Mouse (Mus musculus) gastrocnemius, postnatal 10 days (tissue): ENCODE results near the gene Olfr1056. TPM values are rescaled to one million over a fixed set of nuclear protein-coding genes. Genes with fewer than 3 reads are reported as not detected.
"Not testable (repeated sequence)": the region's sequence is repeated elsewhere in the genome, so short reads cannot be mapped to it uniquely, and the experiment has no call there.

Experiments
- DNase-seq: peaks from one replicate; pipeline ENCODE4 v3.0.0; 2021; ENCODE audit warnings: mixed read lengths
- long read RNA-seq, 2 experiments: library from polyadenylated mRNA; stranded (forward); transcript quantifications; one replicate each; pipeline ENCODE4 v2.0.0; 2021
- total RNA-seq, 2 experiments: library from RNA; stranded (reverse); gene quantifications; 2 replicates each; pipeline ENCODE4 v1.2.3; 2021

The Olfr1056 gene
- total RNA-seq, result not detected
- long read RNA-seq, experiment 1, result 0 reads
- long read RNA-seq, experiment 2, result 0 reads

DNA sequence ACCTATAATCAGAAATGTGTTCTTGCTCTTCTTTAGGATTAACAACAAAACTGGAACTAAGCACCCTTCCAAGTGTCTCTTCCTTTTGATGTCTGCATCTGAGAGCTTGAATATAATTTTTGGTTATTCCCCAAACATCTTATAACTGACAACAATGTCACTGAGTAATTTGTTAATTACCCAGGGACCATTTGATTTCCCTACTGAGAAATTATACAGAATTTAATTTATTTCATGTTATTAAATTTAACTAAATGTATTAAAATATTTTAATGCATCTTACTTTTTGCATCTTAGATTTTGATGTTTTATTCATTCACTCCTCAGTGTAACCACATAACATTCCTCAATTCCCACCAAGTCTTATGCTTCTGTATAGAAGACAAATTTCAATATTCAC lies at the start of gene Olfr1056:
TSS of gene Olfr1056 (minus strand) at position 101 of the 400 bp plus-strand sequence.
- no peak for DNase-seq

GRCm38 (mm10) chr2:86395114-86395513 lies 32.8 kb upstream of the Olfr1056 start:
- no peak for DNase-seq

DNA sequence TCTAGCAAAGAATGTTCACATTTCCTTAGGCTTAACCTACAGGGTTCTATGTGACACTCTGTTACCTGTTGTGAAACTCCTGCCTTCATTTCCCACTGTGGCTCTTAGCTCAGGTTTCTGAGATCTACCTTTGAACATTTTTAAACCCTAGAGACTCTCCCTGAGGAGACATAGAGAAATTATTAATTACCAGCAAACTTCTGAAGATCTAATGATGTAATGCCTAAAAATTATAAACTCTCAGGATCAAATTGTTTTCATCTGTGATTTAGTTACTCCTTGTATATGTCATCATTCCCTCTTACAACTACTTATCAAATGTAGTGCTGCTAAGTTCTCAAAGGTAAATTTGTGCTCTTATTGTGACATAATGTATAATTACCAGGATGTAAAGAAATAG lies 26.2 kb upstream of the Olfr1056 start, which contains the start of gene Olfr1058:
TSS of gene Olfr1058 (minus strand) at position 101 of the 400 bp plus-strand sequence.
- not testable (repeated sequence) for DNase-seq

DNA sequence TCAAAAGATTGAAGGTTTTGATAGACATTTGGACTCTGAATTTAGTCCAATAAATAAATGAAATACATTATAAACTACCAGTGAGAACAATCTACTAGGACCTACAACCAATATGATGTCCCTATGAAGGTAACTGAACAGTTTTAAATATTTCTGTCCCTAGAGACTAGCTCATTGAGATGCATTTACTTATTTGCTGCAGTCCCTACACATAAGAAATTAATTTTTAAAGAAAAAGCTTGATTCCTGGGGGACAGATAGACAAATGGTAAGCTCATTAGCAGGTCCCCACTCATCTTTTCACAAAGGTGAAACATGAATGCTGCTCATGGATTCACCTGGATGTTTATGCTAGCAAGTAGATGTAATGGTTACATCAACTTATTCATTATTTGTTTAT lies 16.0 kb upstream of the Olfr1056 start, which contains the start of gene Olfr1057:
TSS of gene Olfr1057 (minus strand) at position 101 of the 400 bp plus-strand sequence.
- DNase-seq, result no peak

DNA sequence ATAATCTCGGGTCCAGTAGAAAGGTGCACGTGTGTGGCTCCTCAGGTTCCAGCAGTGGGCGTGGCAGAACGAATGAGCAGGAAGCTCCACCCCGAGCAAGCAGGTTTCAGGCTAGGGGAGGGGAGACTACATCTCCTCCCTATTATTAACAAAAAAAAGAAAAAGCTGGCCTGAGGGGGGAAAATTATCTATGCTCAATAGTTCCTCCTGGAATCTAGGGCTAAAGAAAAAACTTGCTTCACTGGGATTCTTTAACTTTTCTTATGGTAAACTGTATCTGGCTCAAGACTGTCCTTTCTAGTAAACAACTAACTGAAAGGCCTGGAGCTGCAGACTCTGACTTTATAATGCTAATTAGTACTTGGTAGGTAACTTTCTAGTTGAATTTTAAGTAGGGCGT lies 4.1 kb upstream of the Olfr1056 start:
- DNase-seq, result not testable (repeated sequence)

DNA sequence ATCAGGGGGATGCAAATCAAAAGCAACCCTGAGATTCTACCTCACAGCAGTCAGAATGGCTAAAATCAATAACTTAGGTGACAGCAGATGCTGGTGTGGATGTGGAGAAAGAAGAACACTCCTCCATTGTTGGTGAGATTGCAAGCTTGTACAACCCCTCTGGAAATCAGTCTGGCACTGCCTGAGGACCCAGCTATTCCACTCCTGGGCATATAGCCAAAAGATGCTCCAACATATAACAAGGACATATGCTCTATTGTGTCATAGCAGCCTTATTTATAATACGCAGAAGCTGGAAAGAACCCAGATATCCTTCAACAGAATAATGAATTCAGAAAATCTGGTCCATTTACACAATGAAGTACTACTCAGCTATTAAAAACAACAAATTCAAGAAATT lies 10.5 kb downstream of the Olfr1056 start:
- DNase-seq, result not testable (repeated sequence)

DNA sequence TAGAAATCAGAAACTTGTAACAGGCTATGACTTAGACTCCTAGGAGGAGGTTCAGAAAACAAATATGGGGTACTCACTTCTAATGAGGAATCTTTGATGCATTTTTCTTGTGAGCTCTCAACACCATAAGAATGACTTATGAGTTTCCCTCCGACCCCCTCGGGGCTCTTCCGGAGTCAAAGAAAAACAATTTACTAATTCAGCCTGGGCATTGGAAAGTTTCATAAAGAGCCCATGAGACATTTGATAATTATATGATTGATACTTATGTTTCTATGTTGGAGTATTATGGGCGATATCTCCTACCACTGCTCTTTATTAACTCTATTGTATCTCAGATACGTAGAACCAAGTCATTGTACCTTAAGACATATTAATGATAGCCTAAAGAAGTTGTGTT lies 12.1 kb downstream of the Olfr1056 start, which contains the start of gene Olfr1055:
TSS of gene Olfr1055 (minus strand) at position 101 of the 400 bp plus-strand sequence.
- no peak for DNase-seq

GRCm38 (mm10) chr2:86335333-86335732 lies 26.9 kb downstream of the Olfr1056 start, which contains the start of gene Olfr1054:
Gene Olfr1054, minus strand, starts transcription at chr2:86335433.
- no peak for DNase-seq

DNA sequence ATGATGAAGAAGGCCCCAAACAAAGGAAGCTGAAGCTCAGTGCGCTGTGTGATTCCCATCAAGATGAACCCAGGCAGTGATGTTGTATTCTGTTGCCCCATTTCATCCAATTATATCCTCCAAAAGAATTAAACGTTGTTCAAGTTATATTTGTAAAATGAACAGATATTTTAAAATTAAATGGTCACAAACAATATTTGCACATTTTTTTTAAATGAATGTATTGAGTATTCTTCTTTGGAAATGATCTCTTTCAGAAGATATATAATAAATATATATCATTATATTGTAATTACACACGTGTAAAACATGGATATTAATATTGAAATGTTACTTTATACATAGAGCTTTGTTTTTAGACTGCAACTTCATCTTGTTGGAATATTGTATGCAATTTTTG lies 47.1 kb downstream of the Olfr1056 start, which contains the start of gene Olfr1053:
TSS of gene Olfr1053 (minus strand) at position 101 of the 400 bp plus-strand sequence.
- DNase-seq, result no peak

Other genes with a start within 250 kb of the Olfr1056 start
- not detected for gene Olfr1039, start 226.5 kb downstream of the Olfr1056 start, total RNA-seq
- not detected for gene Olfr1040, start 215.7 kb downstream of the Olfr1056 start, total RNA-seq
- not detected for gene Olfr1042, start 200.6 kb downstream of the Olfr1056 start, total RNA-seq
- gene Olfr1043, start 194.9 kb downstream of the Olfr1056 start, total RNA-seq, result not detected
- gene Olfr1044, start 184.6 kb downstream of the Olfr1056 start, total RNA-seq, result not detected
- gene Olfr52, start 176.8 kb downstream of the Olfr1056 start, total RNA-seq, result not detected
- not detected for gene Olfr1045, start 159.5 kb downstream of the Olfr1056 start, total RNA-seq
- not detected for gene Olfr1046, start 143.2 kb downstream of the Olfr1056 start, total RNA-seq
- not detected for gene Olfr1047, start 131.1 kb downstream of the Olfr1056 start, total RNA-seq
- gene Olfr1048, start 122.2 kb downstream of the Olfr1056 start, total RNA-seq, result not detected
- gene Olfr1049, start 104.1 kb downstream of the Olfr1056 start, total RNA-seq, result not detected
- gene Olfr1051, start 83.4 kb downstream of the Olfr1056 start, total RNA-seq, result not detected
- gene Olfr1052, start 70.0 kb downstream of the Olfr1056 start, total RNA-seq, result not detected
- gene Olfr1053, start 47.2 kb downstream of the Olfr1056 start, total RNA-seq, result not detected
- gene Olfr1054, start 27.0 kb downstream of the Olfr1056 start, total RNA-seq, result not detected
- not detected for gene Olfr1055, start 12.2 kb downstream of the Olfr1056 start, total RNA-seq
- not detected for gene Olfr1057, start 15.9 kb upstream of the Olfr1056 start, total RNA-seq
- not detected for gene Olfr1058, start 26.1 kb upstream of the Olfr1056 start, total RNA-seq
- not detected for gene Olfr1061, start 51.6 kb upstream of the Olfr1056 start, total RNA-seq
- gene Olfr1062, start 64.3 kb upstream of the Olfr1056 start, total RNA-seq, result not detected
- gene Olfr1065, start 88.1 kb upstream of the Olfr1056 start, total RNA-seq, result not detected
- gene Olfr1066, start 93.8 kb upstream of the Olfr1056 start, total RNA-seq, result not detected
- not detected for gene Olfr228, start 124.9 kb upstream of the Olfr1056 start, total RNA-seq
- not detected for gene Olfr1076, start 146.0 kb upstream of the Olfr1056 start, total RNA-seq
- gene Olfr1079, start 180.0 kb upstream of the Olfr1056 start, total RNA-seq, result not detected
- not detected for gene Olfr1080, start 195.8 kb upstream of the Olfr1056 start, total RNA-seq
- gene Olfr1082, start 236.5 kb upstream of the Olfr1056 start, total RNA-seq, result not detected